ENCODE assay signal across 10 mouse cellular contexts in genomic region chr11:115975544-115975943, GRCm38 (mm10). TPM values are rescaled to one million over a fixed set of nuclear protein-coding genes. Genes with fewer than 3 reads are reported as not detected.
DNase-seq lines count a peak whose midpoint lies in the region; ATAC-seq and TF ChIP-seq lines count a peak whose summit lies in the region.
"Had no signal": no experiment of that assay in that cellular context is flagged by ENCODE, and none has a peak within 500 bp of the region (broad histone marks: within the 10 kb centered on the region; RNA-seq: fewer than 3 reads in every experiment).

No protein-coding gene starts in this region.

- H3K4me1 ChIP-seq in heart, embryonic 14.5 days (ENCODE audit: control insufficient read depth in 2 of 2, insufficient read depth in 2 of 2, low read length in 2 of 2), result peaks cover 6 to 7% of the 10 kb centered on the region in 2 experiments; a peak in 3 of 4 replicates
- no peaks in the 10 kb centered on the region; the same call in 1 of the 2 replicates for H3K4me1 ChIP-seq in midbrain, postnatal 0 days (ENCODE audit: insufficient read depth, low read length)
- peaks cover 10% of the 10 kb centered on the region for H3K4me1 ChIP-seq in midbrain, embryonic 15.5 days
- H3K4me1 ChIP-seq in hindbrain, embryonic 14.5 days (replicated peaks; ENCODE audit: control insufficient read depth, insufficient read depth, low read length), result no peaks in the 10 kb centered on the region
- H3K4me1 ChIP-seq in neural tube, embryonic 15.5 days, result peaks cover 11% of the 10 kb centered on the region

- H3K4me2 ChIP-seq in heart, embryonic 14.5 days (ENCODE audit: low read length), result peak overlapping the region; percentile 80; the same call in 1 of the 2 replicates
- peak overlapping the region; percentile 62; the same call in 1 of the 2 replicates for H3K4me2 ChIP-seq in midbrain, postnatal 0 days (ENCODE audit: low read depth, low read length, poor library complexity, severe bottlenecking)
- no peak overlapping the region for H3K4me2 ChIP-seq in midbrain, embryonic 15.5 days
- 0 out of 2 replicates have a peak overlapping the region, but pooled peaks have one; percentile 57 for H3K4me2 ChIP-seq in hindbrain, embryonic 14.5 days (replicated peaks)
- peak overlapping the region; percentile 71 for H3K4me2 ChIP-seq in neural tube, embryonic 15.5 days

- H3K27ac ChIP-seq in heart, embryonic 14.5 days (replicated peaks in 1 of 2; ENCODE audit: control insufficient read depth in 1 of 2, insufficient read depth in 1 of 2, low read depth in 2 of 2, low read length in 2 of 2), result no peak overlapping the region
- H3K27ac ChIP-seq in midbrain, postnatal 0 days (ENCODE audit: low read depth, low read length), result no peak overlapping the region
- H3K27ac ChIP-seq in midbrain, embryonic 15.5 days, result no peak overlapping the region
- H3K27ac ChIP-seq in hindbrain, embryonic 14.5 days, result no peak overlapping the region
- no peak overlapping the region for H3K27ac ChIP-seq in neural tube, embryonic 15.5 days (replicated peaks)

- WGBS in heart, embryonic 14.5 days, result 39% methylated on average over 12 of the region's 12 CpGs
- 31% methylated on average over 12 of the region's 12 CpGs for WGBS in midbrain, postnatal 0 days
- 33% methylated on average over 12 of the region's 12 CpGs for WGBS in midbrain, embryonic 15.5 days
- 30% methylated on average over 12 of the region's 12 CpGs for WGBS in hindbrain, embryonic 14.5 days
- 30% methylated on average over 12 of the region's 12 CpGs for WGBS in neural tube, embryonic 15.5 days

- H3K27me3 ChIP-seq in heart, embryonic 14.5 days (ENCODE audit: control insufficient read depth, insufficient read depth, low read length), result peaks cover 54% of the 10 kb centered on the region
- H3K27me3 ChIP-seq in midbrain, postnatal 0 days (ENCODE audit: insufficient read depth, low read length), result peaks cover 24% of the 10 kb centered on the region
- H3K27me3 ChIP-seq in midbrain, embryonic 15.5 days (replicated peaks), result peaks cover 38% of the 10 kb centered on the region
- H3K27me3 ChIP-seq in hindbrain, embryonic 14.5 days (ENCODE audit: control insufficient read depth, insufficient read depth, low read length), result peaks cover 47% of the 10 kb centered on the region
- peaks cover 48% of the 10 kb centered on the region for H3K27me3 ChIP-seq in neural tube, embryonic 15.5 days (replicated peaks)

- no peak overlapping the region for H3K9ac ChIP-seq in heart, embryonic 14.5 days (ENCODE audit: low read length)
- no peak overlapping the region for H3K9ac ChIP-seq in midbrain, postnatal 0 days (replicated peaks; ENCODE audit: low read length, poor library complexity, severe bottlenecking)
- no peak overlapping the region for H3K9ac ChIP-seq in midbrain, embryonic 15.5 days
- H3K9ac ChIP-seq in hindbrain, embryonic 14.5 days, result no peak overlapping the region
- no peak overlapping the region for H3K9ac ChIP-seq in neural tube, embryonic 15.5 days (replicated peaks)

- no peaks in the 10 kb centered on the region for H3K36me3 ChIP-seq in heart, embryonic 14.5 days (ENCODE audit: control insufficient read depth, insufficient read depth, low read length)
- H3K36me3 ChIP-seq in midbrain, postnatal 0 days (ENCODE audit: insufficient read depth, low read length), result no peaks in the 10 kb centered on the region
- H3K36me3 ChIP-seq in midbrain, embryonic 15.5 days (replicated peaks), result no peaks in the 10 kb centered on the region
- no peaks in the 10 kb centered on the region for H3K36me3 ChIP-seq in hindbrain, embryonic 14.5 days (replicated peaks; ENCODE audit: control insufficient read depth, insufficient read depth)
- no peaks in the 10 kb centered on the region for H3K36me3 ChIP-seq in neural tube, embryonic 15.5 days

- no peak for TF ChIP-seq CTCF in midbrain, postnatal 0 days (IDR thresholded peaks at IDR 0.05)

- intact Hi-C loops in heart, postnatal 10 days (cut with DNase I), result no loop called here

- H3K4me3 ChIP-seq in heart, embryonic 14.5 days (ENCODE audit: control insufficient read depth in 1 of 2, insufficient read depth in 1 of 2, low read depth in 1 of 2, low read length in 2 of 2), result peak overlapping the region in 1 of 2 experiments; percentile 46; a peak in 1 of 4 replicates
- no peak overlapping the region for H3K4me3 ChIP-seq in midbrain, postnatal 0 days (ENCODE audit: low read depth, low read length)
- no peak overlapping the region for H3K4me3 ChIP-seq in midbrain, embryonic 15.5 days
- H3K4me3 ChIP-seq in hindbrain, embryonic 14.5 days (replicated peaks; ENCODE audit: low read length), result peak overlapping the region; percentile 36
- peak overlapping the region; percentile 43 for H3K4me3 ChIP-seq in neural tube, embryonic 15.5 days (replicated peaks)

- H3K9me3 ChIP-seq in heart, embryonic 14.5 days (ENCODE audit: control insufficient read depth, low read length), result no peaks in the 10 kb centered on the region
- H3K9me3 ChIP-seq in midbrain, postnatal 0 days (ENCODE audit: low read length), result no peaks in the 10 kb centered on the region
- no peaks in the 10 kb centered on the region for H3K9me3 ChIP-seq in midbrain, embryonic 15.5 days
- no peaks in the 10 kb centered on the region for H3K9me3 ChIP-seq in hindbrain, embryonic 14.5 days (ENCODE audit: control insufficient read depth, low read length)
- H3K9me3 ChIP-seq in neural tube, embryonic 15.5 days (replicated peaks), result no peaks in the 10 kb centered on the region

- no peak for DNase-seq in heart, postnatal 10 days
- no peak for DNase-seq in midbrain, postnatal 0 days (ENCODE audit: low spot score)
- DNase-seq in hindbrain, embryonic 14.5 days (ENCODE audit: low spot score), result no peak
- DNase-seq in testis, postnatal 10 days (ENCODE audit: low spot score), result no peak
- DNase-seq in right cerebral cortex, postnatal 10 days (ENCODE audit: low spot score in 2 of 2), result no peak
- DNase-seq: adrenal gland, adult 8-10 months had no signal

- no peak for ATAC-seq in heart, embryonic 14.5 days (ENCODE audit: insufficient number of reproducible peaks, insufficient read depth, low FRiP score, low read depth)
- no peak for ATAC-seq in midbrain, postnatal 0 days (ENCODE audit: low FRiP score)
- no peak for ATAC-seq in midbrain, embryonic 15.5 days (replicated peaks)
- ATAC-seq in hindbrain, embryonic 14.5 days (ENCODE audit: low FRiP score), result no peak
- no peak for ATAC-seq in neural tube, embryonic 15.5 days (ENCODE audit: low FRiP score)

RNA-seq across cellular contexts. Expression of gene Itgb4, which starts 1.0 kb away (rescaled TPM):
- 0.84 and 0.93 TPM in 2 replicates for polyA plus RNA-seq in heart, embryonic 14.5 days (2014; fragmentation: Nextera tagmentation; extraction: Ambion mirVana)
- 1 to 10 TPM; 4.8 to 5.5 TPM for total RNA-seq in heart, postnatal 10 days (2021)
- 2.2 and 3.0 TPM in 2 replicates for total RNA-seq in midbrain, postnatal 0 days (2014; rRNA removed)
- polyA plus RNA-seq in midbrain, postnatal 0 days (2015; fragmentation: Nextera tagmentation; extraction: Ambion mirVana), result 1.0 and 1.2 TPM in 2 replicates
- 0.79 and 0.94 TPM in 2 replicates for polyA plus RNA-seq in midbrain, embryonic 15.5 days (2015; fragmentation: Nextera tagmentation; extraction: Ambion mirVana)
- 1.5 and 1.6 TPM in 2 replicates for polyA plus RNA-seq in hindbrain, embryonic 14.5 days (2014; fragmentation: Nextera tagmentation; extraction: Ambion mirVana)
- 2.0 and 4.9 TPM in 2 replicates for polyA plus RNA-seq in neural tube, embryonic 15.5 days (2015; fragmentation: Nextera tagmentation; extraction: Ambion mirVana)
- polyA plus RNA-seq: CD4-positive, CD25-positive, alpha-beta regulatory T cell, adult 4 months had no signal

RNA-seq across cellular contexts. Expression of gene Galk1, which starts 37.0 kb away (rescaled TPM):
- 126 and 128 TPM in 2 replicates for polyA plus RNA-seq in heart, embryonic 14.5 days (2014; fragmentation: Nextera tagmentation; extraction: Ambion mirVana)
- total RNA-seq in heart, postnatal 10 days (2021), result 10 to 100 TPM; 31.7 to 33.1 TPM
- total RNA-seq in midbrain, postnatal 0 days (2014; rRNA removed), result 36.3 and 44.0 TPM in 2 replicates
- polyA plus RNA-seq in midbrain, postnatal 0 days (2015; fragmentation: Nextera tagmentation; extraction: Ambion mirVana), result 47.7 and 49.5 TPM in 2 replicates
- polyA plus RNA-seq in midbrain, embryonic 15.5 days (2015; fragmentation: Nextera tagmentation; extraction: Ambion mirVana), result 53.2 and 58.5 TPM in 2 replicates
- polyA plus RNA-seq in hindbrain, embryonic 14.5 days (2014; fragmentation: Nextera tagmentation; extraction: Ambion mirVana), result 48.6 and 54.4 TPM in 2 replicates
- polyA plus RNA-seq in neural tube, embryonic 15.5 days (2015; fragmentation: Nextera tagmentation; extraction: Ambion mirVana), result 65.9 and 98.5 TPM in 2 replicates

RNA-seq across cellular contexts. Expression of gene Recql5, which starts 42.3 kb away (rescaled TPM):
- 8.2 and 9.6 TPM in 2 replicates for polyA plus RNA-seq in heart, embryonic 14.5 days (2014; fragmentation: Nextera tagmentation; extraction: Ambion mirVana)
- total RNA-seq in heart, postnatal 10 days (2021), result 10 to 100 TPM in 1 of 2 experiments, 1 to 10 TPM in 1; 8.3 to 10.9 TPM
- total RNA-seq in midbrain, postnatal 0 days (2014; rRNA removed), result 18.9 and 20.4 TPM in 2 replicates
- polyA plus RNA-seq in midbrain, postnatal 0 days (2015; fragmentation: Nextera tagmentation; extraction: Ambion mirVana), result 8.0 and 10.5 TPM in 2 replicates
- polyA plus RNA-seq in midbrain, embryonic 15.5 days (2015; fragmentation: Nextera tagmentation; extraction: Ambion mirVana), result 22.4 and 25.7 TPM in 2 replicates
- 16.7 and 17.2 TPM in 2 replicates for polyA plus RNA-seq in hindbrain, embryonic 14.5 days (2014; fragmentation: Nextera tagmentation; extraction: Ambion mirVana)
- polyA plus RNA-seq in neural tube, embryonic 15.5 days (2015; fragmentation: Nextera tagmentation; extraction: Ambion mirVana), result 19.7 and 22.0 TPM in 2 replicates

RNA-seq across cellular contexts. Expression of gene Sap30bp, which starts 42.5 kb away (rescaled TPM):
- 20.1 and 22.9 TPM in 2 replicates for polyA plus RNA-seq in heart, embryonic 14.5 days (2014; fragmentation: Nextera tagmentation; extraction: Ambion mirVana)
- 10 to 100 TPM; 26.6 to 26.7 TPM for total RNA-seq in heart, postnatal 10 days (2021)
- total RNA-seq in midbrain, postnatal 0 days (2014; rRNA removed), result 44.3 and 46.4 TPM in 2 replicates
- polyA plus RNA-seq in midbrain, postnatal 0 days (2015; fragmentation: Nextera tagmentation; extraction: Ambion mirVana), result 43.3 and 54.3 TPM in 2 replicates
- 52.1 and 53.1 TPM in 2 replicates for polyA plus RNA-seq in midbrain, embryonic 15.5 days (2015; fragmentation: Nextera tagmentation; extraction: Ambion mirVana)
- 40.5 and 41.8 TPM in 2 replicates for polyA plus RNA-seq in hindbrain, embryonic 14.5 days (2014; fragmentation: Nextera tagmentation; extraction: Ambion mirVana)
- 39.0 and 40.5 TPM in 2 replicates for polyA plus RNA-seq in neural tube, embryonic 15.5 days (2015; fragmentation: Nextera tagmentation; extraction: Ambion mirVana)

RNA-seq across cellular contexts. Expression of gene H3f3b, which starts 52.2 kb away (rescaled TPM):
- 649 and 684 TPM in 2 replicates for polyA plus RNA-seq in heart, embryonic 14.5 days (2014; fragmentation: Nextera tagmentation; extraction: Ambion mirVana)
- total RNA-seq in heart, postnatal 10 days (2021), result 100 to 1,000 TPM; 338 to 393 TPM
- 568 and 792 TPM in 2 replicates for total RNA-seq in midbrain, postnatal 0 days (2014; rRNA removed)
- 2,143 and 2,254 TPM in 2 replicates for polyA plus RNA-seq in midbrain, postnatal 0 days (2015; fragmentation: Nextera tagmentation; extraction: Ambion mirVana)
- polyA plus RNA-seq in midbrain, embryonic 15.5 days (2015; fragmentation: Nextera tagmentation; extraction: Ambion mirVana), result 2,073 and 2,119 TPM in 2 replicates
- polyA plus RNA-seq in hindbrain, embryonic 14.5 days (2014; fragmentation: Nextera tagmentation; extraction: Ambion mirVana), result 1,746 and 2,054 TPM in 2 replicates
- 1,496 and 1,502 TPM in 2 replicates for polyA plus RNA-seq in neural tube, embryonic 15.5 days (2015; fragmentation: Nextera tagmentation; extraction: Ambion mirVana)

Comparison
In these comparisons a context has a peak if more than half of its experiments do, and no peak if none do; other contexts are left out.
1. H3K4me3 ChIP-seq: peak in hindbrain, embryonic 14.5 days (single experiment) and neural tube, embryonic 15.5 days (single experiment); none in midbrain, postnatal 0 days (single experiment) and midbrain, embryonic 15.5 days (single experiment).